Mouse (Mus musculus) bone marrow macrophage, adult 2 months (primary cell): ENCODE results near the gene Zfp936. TPM values are rescaled to one million over a fixed set of nuclear protein-coding genes. Genes with fewer than 3 reads are reported as not detected.
"Not testable (repeated sequence)": the region's sequence is repeated elsewhere in the genome, so short reads cannot be mapped to it uniquely, and the experiment has no call there.

Experiments
- H3K27ac ChIP-seq: 2 replicates; pipeline ENCODE4 v1.5.1; 2012; ENCODE audit warnings: low read depth, low read length; ENCODE audit not compliant: insufficient read depth
- H3K4me1 ChIP-seq: 2 replicates; pipeline ENCODE4 v1.6.1; 2012; ENCODE audit warnings: low read length; ENCODE audit not compliant: control insufficient read depth, insufficient read depth
- H3K4me3 ChIP-seq: 2 replicates; pipeline ENCODE4 v1.5.1; 2012; ENCODE audit warnings: mild to moderate bottlenecking, low read length, moderate library complexity; ENCODE audit not compliant: insufficient read depth
- CTCF ChIP-seq: IDR thresholded peaks from 2 replicates; pipeline ENCODE4 v1.5.1; 2012; ENCODE audit warnings: low read depth, mild to moderate bottlenecking, low read length, moderate library complexity
- POLR2A ChIP-seq: IDR thresholded peaks from 2 replicates; pipeline ENCODE4 v1.6.1; 2012; ENCODE audit warnings: mild to moderate bottlenecking, low read depth, low read length, borderline replicate concordance
- polyA plus RNA-seq: library from polyadenylated mRNA; stranded (reverse); fragments of >200 nt; gene quantifications from 2 replicates; pipeline ENCODE4 v1.2.4, GENCODE M21; 2012; ENCODE audit not compliant: missing spikeins, insufficient read depth, insufficient read length

Gene Zfp936
- not detected in 2 replicates for polyA plus RNA-seq

DNA sequence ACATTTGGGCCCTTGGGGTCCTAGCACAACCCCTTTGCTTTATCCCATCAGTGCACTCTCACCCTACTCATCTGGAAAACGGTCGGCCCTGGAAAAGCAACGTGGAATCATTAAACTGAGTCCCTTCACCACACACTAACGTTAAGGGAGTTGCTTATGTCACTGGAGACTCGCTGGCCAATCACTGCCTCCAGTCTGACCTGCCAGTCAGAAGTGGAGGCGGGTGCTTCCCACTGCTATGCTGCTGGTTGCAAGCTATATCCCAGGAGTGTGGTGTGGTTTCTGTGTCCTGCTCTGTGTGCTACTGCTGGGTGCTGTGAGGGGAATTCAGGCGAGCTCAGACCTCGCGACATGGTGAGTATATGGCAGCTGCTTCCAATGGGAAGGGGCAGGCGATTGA lies at the start of gene Zfp936:
TSS of gene Zfp936 (plus strand) at position 301 of the 400 bp plus-strand sequence.
- not testable (repeated sequence) for H3K27ac ChIP-seq, H3K4me1 ChIP-seq, H3K4me3 ChIP-seq

DNA sequence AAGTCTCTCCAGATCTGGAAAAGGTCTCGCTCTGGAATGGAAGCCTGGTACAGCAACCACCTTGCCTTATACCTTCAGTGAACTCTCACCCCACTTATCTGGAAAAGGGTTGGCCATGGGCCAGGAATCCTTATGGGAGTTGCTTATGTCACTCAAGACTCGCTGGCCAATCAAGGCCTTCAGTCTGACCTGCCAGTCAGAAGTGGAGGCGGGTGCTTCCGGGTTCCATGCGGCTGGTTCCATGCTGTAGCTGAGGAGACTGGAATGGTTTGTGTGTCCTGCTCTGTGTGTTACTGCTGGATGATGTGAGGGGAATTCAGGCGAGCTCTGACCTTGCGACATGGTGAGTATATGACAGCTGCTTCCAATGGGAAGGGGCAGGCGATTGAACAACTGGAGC lies 36.2 kb upstream of the Zfp936 start:
- Histone ChIP-seq H3K27ac (no peak overlapping the region), H3K4me1 (no peaks in the 10 kb centered on the region), H3K4me3 (no peak overlapping the region)
- TF ChIP-seq CTCF (no peak), POLR2A (no peak)

DNA sequence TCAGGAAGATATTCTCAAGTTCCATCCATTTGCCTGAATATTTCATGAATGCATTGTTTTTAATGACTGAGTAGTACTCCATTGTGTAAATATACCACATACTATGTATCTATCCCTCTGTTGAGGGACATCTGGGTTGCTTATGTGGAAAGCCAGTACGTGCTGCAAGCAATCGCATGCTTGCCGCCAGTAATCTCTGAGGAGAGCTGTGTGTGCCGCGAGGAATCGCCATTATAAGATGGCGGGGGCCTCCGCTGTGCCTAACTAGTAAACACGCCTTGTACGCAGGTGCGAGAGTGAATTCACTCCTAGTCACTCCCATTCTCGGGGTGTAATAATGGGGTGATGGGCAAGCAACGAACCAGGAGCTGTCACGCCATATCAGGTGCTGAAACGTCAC lies 14.7 kb downstream of the Zfp936 start:
- H3K4me1 ChIP-seq, H3K27ac ChIP-seq, H3K4me3 ChIP-seq: not testable (repeated sequence)

DNA sequence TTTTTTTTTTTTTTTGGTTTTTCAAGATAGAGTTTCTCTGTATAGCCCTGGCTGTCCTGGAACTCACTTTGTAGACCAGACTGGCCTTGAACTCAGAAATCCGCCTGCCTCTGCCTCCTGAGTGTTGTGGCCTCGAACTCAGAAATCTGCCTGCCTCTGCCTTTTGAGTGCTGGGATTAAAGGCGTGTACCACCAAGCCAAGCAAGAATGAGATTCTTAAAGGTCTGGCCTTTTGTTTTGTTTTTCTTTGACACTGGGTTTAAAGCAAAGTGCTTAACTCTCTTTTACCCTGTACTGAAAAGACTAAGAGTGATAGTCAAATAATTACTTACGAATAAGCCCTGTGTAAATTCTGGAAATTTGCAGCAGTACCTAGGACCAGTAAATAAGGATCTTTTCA lies 50.1 kb downstream of the Zfp936 start:
- H3K4me3 ChIP-seq, H3K27ac ChIP-seq, H3K4me1 ChIP-seq: not testable (repeated sequence)

GRCm38 (mm10) chr7:43167101-43167500 lies 53.1 kb downstream of the Zfp936 start:
- H3K27ac ChIP-seq, H3K4me3 ChIP-seq, H3K4me1 ChIP-seq: not testable (repeated sequence)

GRCm38 (mm10) chr7:43167811-43168210 lies 53.8 kb downstream of the Zfp936 start:
- H3K27ac ChIP-seq, H3K4me1 ChIP-seq, H3K4me3 ChIP-seq: not testable (repeated sequence)

- H3K4me3 ChIP-seq, H3K4me1 ChIP-seq, H3K27ac ChIP-seq: not testable (repeated sequence)
Observed at GRCm38 (mm10) chr7:43168212-43168611, 54.2 kb downstream of the Zfp936 start.

DNA sequence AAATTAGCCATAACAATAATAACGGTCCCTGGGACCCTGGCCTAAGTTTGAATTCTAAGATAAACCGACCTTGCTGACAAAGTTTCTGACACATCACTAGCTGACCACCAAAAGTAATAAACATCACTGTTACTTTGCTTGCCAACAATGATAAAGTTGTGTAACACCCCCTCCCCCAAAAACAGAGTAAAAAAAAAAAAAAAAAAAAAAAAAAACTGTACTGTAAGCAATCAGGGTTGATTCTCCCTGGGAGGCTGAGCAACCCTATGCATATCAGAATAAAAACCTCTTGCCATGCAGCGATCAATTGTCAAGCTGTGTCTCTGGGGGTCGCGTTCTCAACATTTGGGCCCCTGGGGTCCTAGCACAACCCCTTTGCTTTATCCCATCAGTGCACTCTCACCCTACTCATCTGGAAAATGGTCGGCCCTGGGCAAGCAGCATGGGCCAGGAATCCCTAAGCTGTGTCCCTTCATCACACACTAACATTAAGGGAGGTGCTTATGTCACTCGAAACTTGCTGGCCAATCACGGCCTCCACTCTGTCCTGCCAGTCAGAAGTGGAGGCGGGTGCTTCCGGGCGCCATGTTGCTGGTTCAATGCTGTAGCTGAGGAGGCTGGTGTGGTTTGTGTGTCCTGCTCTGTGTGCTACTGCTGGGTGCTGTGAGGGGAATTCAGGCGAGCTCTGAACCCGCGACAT lies 63.1 kb downstream of the Zfp936 start:
- Histone ChIP-seq H3K27ac (no peak overlapping the region), H3K4me3 (no peak overlapping the region), H3K4me1 (no peaks in the 10 kb centered on the region)
- TF ChIP-seq POLR2A (no peak), CTCF (no peak)

DNA sequence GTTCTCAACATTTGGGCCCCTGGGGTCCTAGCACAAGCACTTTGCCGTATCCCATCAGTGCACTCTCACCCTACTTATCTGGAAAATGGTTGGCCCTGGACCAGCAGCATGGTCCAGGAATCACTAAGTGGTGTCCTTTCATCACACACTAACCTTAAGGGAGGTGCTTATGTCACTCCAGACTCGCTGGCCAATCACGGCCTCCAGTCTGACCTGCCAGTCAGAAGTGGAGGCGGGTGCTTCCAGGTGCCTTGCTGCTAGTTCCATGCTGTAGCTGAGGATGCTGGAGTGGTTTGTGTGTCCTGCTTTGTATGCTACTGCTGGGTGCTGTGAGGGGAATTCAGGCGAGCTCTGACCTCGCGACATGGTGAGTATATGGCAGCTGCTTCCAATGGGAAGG lies 99.8 kb downstream of the Zfp936 start:
- H3K4me3 ChIP-seq, H3K27ac ChIP-seq, H3K4me1 ChIP-seq: not testable (repeated sequence)

Other genes starting within 250 kb of the Zfp936 start
- not detected in 2 replicates for gene Gm2381, start 247.0 kb upstream of the Zfp936 start, polyA plus RNA-seq
- gene Vmn2r63, start 180.4 kb upstream of the Zfp936 start, polyA plus RNA-seq = not detected in 2 replicates
- gene Gm9268, start 95.5 kb upstream of the Zfp936 start, polyA plus RNA-seq = not detected in 2 replicates
- 29.9 and 33.0 TPM in 2 replicates for gene Zfp715, start 199.1 kb downstream of the Zfp936 start, polyA plus RNA-seq
- gene Siglecf, start 237.1 kb downstream of the Zfp936 start, polyA plus RNA-seq = 0.59 TPM in 1 of 2 replicates, not detected in the other